Mouse (Mus musculus) heart, embryonic 12.5 days (tissue): Measurements from ENCODE around the gene Map2k7. TPM values are rescaled to one million over a fixed set of nuclear protein-coding genes. Genes with fewer than 3 reads are reported as not detected.
"Not testable (repeated sequence)": the region's sequence is repeated elsewhere in the genome, so short reads cannot be mapped to it uniquely, and the experiment has no call there.

Experiments used
- ATAC-seq: fragments of 200-750 bp; cut with Nextera tagmentation; 2 replicates; pipeline ENCODE4 v1.8.0; 2017; ENCODE audit warnings: moderate TSS enrichment, moderate library complexity; ENCODE audit not compliant: insufficient number of reproducible peaks, low FRiP score
- H3K27ac ChIP-seq: fragments of 300-500 bp; sonication (generic); 2 replicates; pipeline ENCODE4 v1.5.1; 2016; ENCODE audit warnings: mild to moderate bottlenecking, moderate library complexity; ENCODE audit not compliant: poor library complexity, severe bottlenecking
- H3K27me3 ChIP-seq: fragments of 300-500 bp; sonication (generic); replicated peaks from 2 replicates; pipeline ENCODE4 v1.6.1; 2016; ENCODE audit warnings: mild to moderate bottlenecking, moderate library complexity
- H3K36me3 ChIP-seq: fragments of 300-500 bp; sonication (generic); 2 replicates; pipeline ENCODE4 v1.6.1; 2016; ENCODE audit warnings: mild to moderate bottlenecking, moderate library complexity
- H3K4me1 ChIP-seq: fragments of 300-500 bp; sonication (generic); replicated peaks from 2 replicates; pipeline ENCODE4 v1.6.1; 2016; ENCODE audit warnings: mild to moderate bottlenecking
- H3K4me2 ChIP-seq: fragments of 300-500 bp; sonication (generic); 2 replicates; pipeline ENCODE4 v1.6.1; 2016; ENCODE audit warnings: mild to moderate bottlenecking, moderate library complexity
- H3K4me3 ChIP-seq: fragments of 300-500 bp; sonication (generic); 2 replicates; pipeline ENCODE4 v1.5.1; 2016; ENCODE audit warnings: mild to moderate bottlenecking
- H3K9ac ChIP-seq: fragments of 300-500 bp; sonication (generic); 2 replicates; pipeline ENCODE4 v1.6.1; 2016; ENCODE audit warnings: mild to moderate bottlenecking, moderate library complexity
- H3K9me3 ChIP-seq: fragments of 300-500 bp; sonication (generic); replicated peaks from 2 replicates; pipeline ENCODE4 v1.6.1; 2016; ENCODE audit warnings: mild to moderate bottlenecking, moderate library complexity
- WGBS: fragments of 180-500 bp; shearing (Covaris S2); methylation state at CpG from one replicate; pipeline ENCODE4 v1.1.7; 2016; 5-methylcytosine and 5-hydroxymethylcytosine counted together
- polyA plus RNA-seq: library from polyadenylated mRNA; unstranded; fragments of >200 nt; fragmentation: Nextera tagmentation; extraction: Ambion mirVana; gene quantifications from 2 replicates; pipeline ENCODE4 v1.2.1, GENCODE M21; 2016

The Map2k7 gene
- polyA plus RNA-seq, 1 experiment from 2014 or later: 32.2 TPM

GRCm38 (mm10) chr8:4250306-4250970, 11.9 kb downstream of the Map2k7 start:
- ATAC-seq: peak; percentile 23; the same call in 1 of the 2 replicates
- 0 out of 2 replicates have a peak overlapping the region, but pooled peaks have one; percentile 47 for H3K9ac ChIP-seq
- H3K4me3 ChIP-seq: no peak overlapping the region
- H3K9me3 ChIP-seq: no peaks in the 10 kb centered on the region
- 31% methylated on average over 26 of the region's 26 CpGs for WGBS
- peaks cover 42% of the 10 kb centered on the region for H3K36me3 ChIP-seq
- H3K4me1 ChIP-seq: peaks cover 39% of the 10 kb centered on the region
- H3K27ac ChIP-seq: no peak overlapping the region
- H3K4me2 ChIP-seq: 0 out of 2 replicates have a peak overlapping the region, but pooled peaks have one; percentile 4
- H3K27me3 ChIP-seq: no peaks in the 10 kb centered on the region

DNA sequence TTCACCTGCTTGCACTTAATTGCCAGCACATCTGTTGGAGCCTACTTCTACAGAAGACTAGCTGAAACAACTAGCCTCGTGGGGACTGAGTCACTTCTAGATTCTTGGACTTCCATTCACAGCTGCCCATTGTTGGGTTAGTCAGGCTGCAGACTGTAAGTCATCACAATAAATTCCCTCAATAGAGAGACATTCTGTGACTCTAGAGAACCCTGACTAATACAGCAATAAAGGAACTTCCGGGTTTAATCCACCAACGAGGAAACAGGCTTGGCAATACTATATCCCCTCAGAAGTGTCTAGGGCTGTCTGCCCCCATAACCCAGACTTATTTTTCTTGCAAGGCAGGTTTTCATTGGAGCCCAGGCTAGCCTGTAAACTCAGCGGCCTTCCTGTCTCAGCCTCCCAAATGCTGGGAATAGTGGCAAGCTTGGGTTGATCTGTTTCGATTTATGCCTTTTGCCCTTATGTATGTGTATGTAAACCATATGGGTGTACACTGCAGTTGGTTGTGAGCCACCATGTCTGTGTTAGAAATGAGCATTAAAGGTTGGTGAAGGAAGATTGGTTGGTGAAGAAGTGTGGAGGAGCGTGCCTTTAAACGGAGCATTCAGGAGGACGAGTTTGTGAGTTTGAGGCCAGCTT, 13.7 kb downstream of the Map2k7 start:
- no peak overlapping the region for H3K27ac ChIP-seq
- peaks cover 45% of the 10 kb centered on the region for H3K4me1 ChIP-seq
- no peaks in the 10 kb centered on the region for H3K9me3 ChIP-seq
- H3K9ac ChIP-seq: peak overlapping the region; percentile 91
- H3K4me2 ChIP-seq: peak overlapping the region; percentile 87
- peak overlapping the region; percentile 95 for H3K4me3 ChIP-seq
- H3K27me3 ChIP-seq: no peaks in the 10 kb centered on the region
- ATAC-seq: no peak
- H3K36me3 ChIP-seq: peaks cover 39% of the 10 kb centered on the region
- 41% methylated on average over 8 of the region's 8 CpGs for WGBS

DNA sequence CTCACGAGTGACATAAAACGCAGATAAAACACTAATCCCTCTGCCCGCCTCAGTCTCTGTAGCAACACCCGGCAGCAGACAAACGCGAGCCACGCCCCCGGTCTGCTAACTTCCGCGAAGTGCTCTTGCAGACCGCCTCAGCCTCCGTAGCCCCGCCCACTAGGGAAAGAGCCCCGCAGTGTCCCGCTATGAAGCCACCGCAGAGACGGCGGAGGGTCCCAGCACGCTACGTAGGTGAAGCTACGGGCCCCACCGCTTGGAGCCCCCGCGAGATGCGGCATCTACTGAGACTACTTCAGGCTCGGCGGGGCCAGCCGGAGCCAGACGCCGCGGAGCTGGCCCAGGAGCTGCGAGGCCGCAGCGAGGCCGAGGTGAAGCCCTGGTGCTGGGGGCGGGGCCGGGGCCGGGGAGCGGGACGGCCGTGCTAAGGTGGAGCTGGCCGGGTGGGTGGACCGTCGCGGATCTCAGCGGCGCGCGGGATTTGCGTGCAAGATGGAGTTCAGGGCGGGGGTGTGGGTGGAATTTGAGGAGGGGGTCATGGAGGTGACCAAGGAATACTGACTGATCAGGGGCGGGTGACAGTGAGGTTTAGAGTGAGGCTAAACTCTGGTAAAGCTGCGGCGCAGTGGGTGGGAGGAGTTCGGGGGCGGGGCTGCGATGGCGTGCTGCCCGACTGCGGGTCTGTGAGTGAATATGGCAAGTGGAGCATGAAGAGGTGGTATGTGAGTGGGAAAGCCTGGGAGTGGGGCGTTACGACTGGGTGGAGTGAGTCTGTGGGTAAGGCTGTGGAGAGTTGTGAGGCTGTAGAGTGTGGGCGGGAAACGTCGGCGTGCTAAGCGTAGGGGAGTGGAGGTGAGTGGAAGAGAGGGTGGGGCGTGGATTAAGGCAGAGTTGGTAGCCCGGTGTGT, 14.6 kb downstream of the Map2k7 start, which contains the start of gene Snapc2:
Gene Snapc2 (plus strand): TSS at position 147 of the 908 bp plus-strand sequence.
- ATAC-seq: peak; percentile 91
- H3K27ac ChIP-seq: peak within 1 kb of the TSS; percentile 84
- under 1% methylated on average over 69 of the region's 69 CpGs for WGBS
- peak within 1 kb of the TSS; percentile 91 for H3K9ac ChIP-seq
- no peaks in the 10 kb centered on the region for H3K27me3 ChIP-seq
- H3K4me1 ChIP-seq: peaks cover 52% of the 10 kb centered on the region
- H3K4me3 ChIP-seq: peak within 1 kb of the TSS; percentile 95
- H3K36me3 ChIP-seq: peaks cover 34% of the 10 kb centered on the region
- peak within 1 kb of the TSS; percentile 87 for H3K4me2 ChIP-seq
- no peaks in the 10 kb centered on the region for H3K9me3 ChIP-seq

DNA sequence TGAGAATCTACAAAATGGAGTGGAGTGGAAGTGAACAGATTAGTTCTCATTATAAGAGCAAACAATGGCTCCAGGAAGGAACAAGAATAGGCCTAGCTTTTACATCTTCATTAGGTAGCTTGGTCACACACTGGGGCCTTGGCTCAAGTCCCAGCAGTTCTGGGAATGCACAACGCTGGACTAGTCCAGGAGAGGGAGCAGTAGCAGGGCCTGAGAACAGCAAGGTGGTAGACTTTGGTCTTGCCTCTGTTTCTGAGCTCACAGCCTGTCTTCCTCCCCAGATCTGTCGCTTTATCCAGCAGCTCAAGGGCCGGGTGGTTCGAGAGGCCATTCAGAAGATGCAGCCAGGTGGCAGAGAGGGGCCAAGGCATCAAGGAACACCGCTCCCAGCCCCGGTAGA, 15.5 kb downstream of the Map2k7 start:
- no peak overlapping the region for H3K27ac ChIP-seq
- peak overlapping the region; percentile 95 for H3K4me3 ChIP-seq
- peaks cover 31% of the 10 kb centered on the region for H3K36me3 ChIP-seq
- H3K4me2 ChIP-seq: peak overlapping the region; percentile 87
- H3K9me3 ChIP-seq: no peaks in the 10 kb centered on the region
- WGBS: 70% methylated on average over 6 of the region's 6 CpGs
- no peaks in the 10 kb centered on the region for H3K27me3 ChIP-seq
- no peak overlapping the region for H3K9ac ChIP-seq
- peaks cover 46% of the 10 kb centered on the region for H3K4me1 ChIP-seq
- no peak for ATAC-seq

GRCm38 (mm10) chr8:4255471-4255870, 16.9 kb downstream of the Map2k7 start:
- H3K9me3 ChIP-seq, H3K9ac ChIP-seq, ATAC-seq, H3K4me2 ChIP-seq, H3K27me3 ChIP-seq, H3K27ac ChIP-seq, H3K4me3 ChIP-seq: not testable (repeated sequence)
- Histone ChIP-seq H3K4me1 (peaks cover 41% of the 10 kb centered on the region), H3K36me3 (peaks cover 41% of the 10 kb centered on the region)
- 85% methylated on average over 7 of the region's 7 CpGs for WGBS

DNA sequence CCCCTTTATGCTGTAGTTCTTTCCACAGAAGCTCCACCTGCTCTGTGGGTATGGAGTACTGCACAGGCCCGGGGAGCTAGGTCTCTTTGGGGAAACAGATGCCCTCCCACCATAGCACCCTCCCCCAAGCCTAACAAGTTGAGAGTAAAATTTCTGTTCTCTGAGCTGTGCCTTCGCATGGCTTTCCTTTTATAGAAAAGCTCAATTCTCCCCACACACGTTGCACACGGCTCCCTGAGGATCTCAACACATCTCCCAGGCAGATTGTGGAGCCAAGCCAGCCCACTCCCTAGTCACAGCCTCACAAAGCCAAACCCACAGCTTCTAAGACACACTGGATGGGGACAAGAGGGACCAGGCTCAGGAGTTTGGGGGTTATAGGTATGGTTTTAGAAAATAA, 18.4 kb downstream of the Map2k7 start:
- no peak overlapping the region for H3K27ac ChIP-seq
- WGBS: 58% methylated on average over 4 of the region's 4 CpGs
- peaks cover 55% of the 10 kb centered on the region for H3K36me3 ChIP-seq
- H3K4me2 ChIP-seq: no peak overlapping the region
- H3K9ac ChIP-seq: peak overlapping the region; percentile 31; the same call in 1 of the 2 replicates
- no peaks in the 10 kb centered on the region for H3K9me3 ChIP-seq
- no peak overlapping the region for H3K4me3 ChIP-seq
- no peak for ATAC-seq
- H3K27me3 ChIP-seq: no peaks in the 10 kb centered on the region
- H3K4me1 ChIP-seq: peaks cover 37% of the 10 kb centered on the region

GRCm38 (mm10) chr8:4257350-4257749, 18.8 kb downstream of the Map2k7 start:
- Histone ChIP-seq H3K9ac (peak overlapping the region; percentile 31; the same call in 1 of the 2 replicates), H3K36me3 (peaks cover 59% of the 10 kb centered on the region)

DNA sequence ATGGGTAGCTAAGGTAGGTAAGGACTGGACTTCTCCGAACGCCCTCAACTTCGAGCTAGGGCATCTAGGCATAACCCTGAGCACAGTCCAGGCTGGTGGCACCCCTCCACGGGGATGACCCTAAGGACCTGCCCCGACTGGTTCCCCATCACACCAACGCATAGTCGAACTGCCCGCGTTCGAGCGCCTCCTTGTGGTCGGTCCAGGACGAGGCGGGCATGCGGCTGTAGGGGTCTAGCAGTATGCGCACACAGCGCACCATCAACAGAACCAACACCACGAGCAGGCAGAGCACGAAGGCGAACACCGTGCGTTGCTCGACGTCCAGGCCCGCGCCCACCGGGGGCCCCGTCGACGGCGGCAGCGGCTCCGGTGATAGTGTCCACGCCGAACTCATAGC, 19.7 kb downstream of the Map2k7 start:
- peaks cover 33% of the 10 kb centered on the region for H3K4me1 ChIP-seq
- ATAC-seq: peak; percentile 54
- peak overlapping the region; percentile 74 for H3K4me3 ChIP-seq
- H3K27ac ChIP-seq: peak overlapping the region; percentile 37
- 2% methylated on average over 35 of the region's 35 CpGs for WGBS
- H3K4me2 ChIP-seq: peak overlapping the region; percentile 92
- peak overlapping the region; percentile 83 for H3K9ac ChIP-seq
- H3K36me3 ChIP-seq: peaks cover 68% of the 10 kb centered on the region
- H3K9me3 ChIP-seq: no peaks in the 10 kb centered on the region
- H3K27me3 ChIP-seq: no peaks in the 10 kb centered on the region

More at GRCm38 (mm10) chr8:4257350-4257749, 18.8 kb downstream of the Map2k7 start:
- no peaks in the 10 kb centered on the region for H3K27me3 ChIP-seq
- no peaks in the 10 kb centered on the region for H3K9me3 ChIP-seq
- H3K4me2 ChIP-seq: peak overlapping the region; percentile 92; the same call in 1 of the 2 replicates
- H3K27ac ChIP-seq: no peak overlapping the region
- no peak for ATAC-seq
- H3K4me3 ChIP-seq: 0 out of 2 replicates have a peak overlapping the region, but pooled peaks have one; percentile 74
- 88% methylated on average over 4 of the region's 4 CpGs for WGBS
- peaks cover 36% of the 10 kb centered on the region for H3K4me1 ChIP-seq

- H3K9me3 ChIP-seq: no peaks in the 10 kb centered on the region
- peak overlapping the region; percentile 83 for H3K9ac ChIP-seq
- H3K4me1 ChIP-seq: peaks cover 31% of the 10 kb centered on the region
- under 1% methylated on average over 30 of the region's 32 CpGs for WGBS
- peak; percentile 74 for ATAC-seq
- peak overlapping the region; percentile 37 for H3K27ac ChIP-seq
- H3K4me3 ChIP-seq: peak overlapping the region; percentile 74
- H3K27me3 ChIP-seq: no peaks in the 10 kb centered on the region
- H3K36me3 ChIP-seq: peaks cover 72% of the 10 kb centered on the region
- H3K4me2 ChIP-seq: peak overlapping the region; percentile 92
Observed at GRCm38 (mm10) chr8:4258678-4259077, 20.1 kb downstream of the Map2k7 start.

- H3K9ac ChIP-seq: peak within 1 kb of the TSS; percentile 83
- H3K4me1 ChIP-seq: peaks cover 26% of the 10 kb centered on the region
- no peaks in the 10 kb centered on the region for H3K9me3 ChIP-seq
- 7% methylated on average over 29 of the region's 33 CpGs for WGBS
- no peaks in the 10 kb centered on the region for H3K27me3 ChIP-seq
- ATAC-seq: peak; percentile 95
- H3K4me3 ChIP-seq: peak within 1 kb of the TSS; percentile 74
- peaks cover 78% of the 10 kb centered on the region for H3K36me3 ChIP-seq
- peak within 1 kb of the TSS; percentile 52 for H3K27ac ChIP-seq
- H3K4me2 ChIP-seq: peak within 1 kb of the TSS; percentile 92
Observed at GRCm38 (mm10) chr8:4259125-4259804, 20.7 kb downstream of the Map2k7 start, which contains the start of gene Ctxn1. Ctxn1 (minus strand) TSS chr8:4259274.
